Mouse (Mus musculus) forebrain, embryonic 11.5 days (tissue): ENCODE results near the gene Tmprss15. TPM values are rescaled to one million over a fixed set of nuclear protein-coding genes. Genes with fewer than 3 reads are reported as not detected.

Experiments used
- ATAC-seq: fragments of 200-750 bp; cut with Nextera tagmentation; replicated peaks from 2 replicates; pipeline ENCODE4 v1.8.0; 2017; ENCODE audit warnings: moderate TSS enrichment; ENCODE audit not compliant: low FRiP score
- DNase-seq: peaks from one replicate; pipeline ENCODE4 v3.0.0-alpha.2; 2017; ENCODE audit warnings: low spot score
- H3K27ac ChIP-seq: fragments of 300-500 bp; sonication (generic); 2 replicates; pipeline ENCODE4 v1.5.1; 2014; ENCODE audit warnings: low read depth, low read length
- H3K27me3 ChIP-seq: fragments of 300-500 bp; sonication (generic); 2 replicates; pipeline ENCODE4 v1.6.1; 2014; ENCODE audit warnings: mild to moderate bottlenecking, low read length, mixed read lengths; ENCODE audit not compliant: control insufficient read depth, insufficient read depth
- H3K36me3 ChIP-seq: fragments of 300-500 bp; sonication (generic); 2 replicates; pipeline ENCODE4 v1.6.1; 2014; ENCODE audit warnings: mild to moderate bottlenecking, low read length, moderate library complexity, mixed read lengths; ENCODE audit not compliant: control insufficient read depth, insufficient read depth
- H3K4me1 ChIP-seq: fragments of 300-500 bp; sonication (generic); replicated peaks from 2 replicates; pipeline ENCODE4 v1.6.1; 2014; ENCODE audit warnings: low read length, mixed read lengths; ENCODE audit not compliant: control insufficient read depth, insufficient read depth
- H3K4me2 ChIP-seq: fragments of 300-500 bp; sonication (generic); 2 replicates; pipeline ENCODE4 v1.6.1; 2014; ENCODE audit warnings: low read depth, mild to moderate bottlenecking, low read length, moderate library complexity, mixed read lengths; ENCODE audit not compliant: severe bottlenecking
- H3K4me3 ChIP-seq: fragments of 300-500 bp; sonication (generic); 2 replicates; pipeline ENCODE4 v1.5.1; 2014; ENCODE audit warnings: low read depth, low read length
- H3K9ac ChIP-seq: fragments of 300-500 bp; sonication (generic); 2 replicates; pipeline ENCODE4 v1.6.1; 2014; ENCODE audit warnings: low read length
- H3K9me3 ChIP-seq: fragments of 300-500 bp; sonication (generic); 2 replicates; pipeline ENCODE4 v1.6.1; 2016; ENCODE audit warnings: low read length, mixed read lengths; ENCODE audit not compliant: control insufficient read depth
- WGBS: fragments of 180-500 bp; shearing (Covaris S2); extraction: QIAGEN DNeasy Blood & Tissue Kit; methylation state at CpG from one replicate; pipeline ENCODE4 v1.1.7; 2014; 5-methylcytosine and 5-hydroxymethylcytosine counted together
- polyA plus RNA-seq: library from polyadenylated mRNA; unstranded; fragments of >200 nt; fragmentation: Nextera tagmentation; extraction: Ambion mirVana; gene quantifications from 2 replicates; pipeline ENCODE4 v1.2.1, GENCODE M21; 2014

Tmprss15 gene
- polyA plus RNA-seq, 1 experiment from 2014 or later, result 0.11 TPM

DNA sequence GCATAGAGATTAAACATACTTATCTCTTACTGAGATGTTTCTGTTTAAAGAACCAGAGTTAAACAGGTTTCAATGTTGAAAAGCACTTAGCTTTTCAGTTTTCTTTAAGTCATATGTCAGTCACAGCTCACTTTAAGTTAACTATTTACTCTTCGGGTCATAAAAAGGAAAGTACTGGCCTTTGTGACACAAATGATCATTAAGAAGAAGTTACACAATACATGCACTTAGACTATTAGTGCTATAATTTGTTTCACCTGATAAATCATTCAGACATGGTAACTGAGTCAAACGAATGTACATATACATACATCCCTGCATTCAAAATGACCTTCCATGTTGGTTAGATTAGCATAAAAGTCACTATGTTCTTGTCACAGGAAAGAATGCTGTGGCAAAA lies 58.3 kb downstream of the Tmprss15 start:
- no peak overlapping the region for H3K4me2 ChIP-seq
- 86% methylated on average over 2 of the region's 2 CpGs for WGBS
- no peak overlapping the region for H3K4me3 ChIP-seq
- ATAC-seq, result no peak
- H3K4me1 ChIP-seq, result no peaks in the 10 kb centered on the region
- H3K9ac ChIP-seq, result no peak overlapping the region
- H3K36me3 ChIP-seq, result no peaks in the 10 kb centered on the region
- no peak overlapping the region for H3K27ac ChIP-seq
- DNase-seq, result no peak
- H3K27me3 ChIP-seq, result no peaks in the 10 kb centered on the region
- H3K9me3 ChIP-seq, result no peaks in the 10 kb centered on the region

DNA sequence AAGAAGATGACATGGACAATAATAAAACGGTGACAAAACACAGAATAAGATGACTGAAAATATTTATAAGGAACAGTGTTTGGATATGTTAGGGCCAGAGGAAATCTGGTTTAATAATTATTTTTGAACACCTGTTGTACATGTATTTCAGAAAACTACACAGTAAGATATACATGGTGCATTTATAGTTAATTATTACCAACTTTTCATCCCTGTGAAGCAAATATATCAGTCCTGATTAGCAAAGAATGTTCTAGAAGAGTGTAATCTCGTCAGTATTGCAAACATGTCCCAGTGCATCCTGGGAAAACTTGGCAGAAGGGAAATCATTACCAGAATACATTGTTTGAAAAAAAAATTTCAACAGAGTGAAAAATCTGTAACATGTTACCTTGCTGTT lies 88.1 kb downstream of the Tmprss15 start:
- no peaks in the 10 kb centered on the region for H3K4me1 ChIP-seq
- ATAC-seq (no peak), DNase-seq (no peak)
- no peak overlapping the region for H3K9ac ChIP-seq
- H3K4me2 ChIP-seq, result no peak overlapping the region
- no peak overlapping the region for H3K27ac ChIP-seq
- H3K4me3 ChIP-seq, result no peak overlapping the region
- H3K36me3 ChIP-seq, result no peaks in the 10 kb centered on the region
- WGBS, result 80% methylated on average over 2 of the region's 2 CpGs
- no peaks in the 10 kb centered on the region for H3K27me3 ChIP-seq
- H3K9me3 ChIP-seq, result no peaks in the 10 kb centered on the region

DNA sequence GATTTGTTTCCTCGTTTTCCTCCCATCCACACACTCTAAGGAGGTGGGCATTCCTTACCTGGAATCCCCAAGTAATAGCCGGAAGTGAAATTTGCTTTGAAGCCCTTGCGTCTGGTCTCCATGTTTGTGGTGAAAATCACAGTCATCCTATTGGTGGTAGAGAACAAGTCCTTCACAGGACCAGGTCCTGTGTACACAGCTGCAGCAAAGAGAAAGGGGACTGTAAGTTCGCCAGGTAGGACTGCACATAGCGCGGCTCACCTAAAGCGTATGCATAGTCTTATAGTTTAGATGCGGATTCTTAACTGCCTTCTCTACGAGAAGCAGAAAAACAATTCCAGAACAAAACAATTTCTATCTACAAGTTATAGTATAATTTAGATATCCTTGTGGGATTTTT lies 89.2 kb downstream of the Tmprss15 start:
- no peak overlapping the region for H3K4me2 ChIP-seq
- 88% methylated on average over 9 of the region's 9 CpGs for WGBS
- ATAC-seq, result no peak
- H3K9ac ChIP-seq, result no peak overlapping the region
- DNase-seq, result no peak
- H3K4me3 ChIP-seq, result no peak overlapping the region
- no peaks in the 10 kb centered on the region for H3K4me1 ChIP-seq
- H3K27me3 ChIP-seq, result no peaks in the 10 kb centered on the region
- H3K27ac ChIP-seq, result no peak overlapping the region
- no peaks in the 10 kb centered on the region for H3K36me3 ChIP-seq
- H3K9me3 ChIP-seq, result no peaks in the 10 kb centered on the region

DNA sequence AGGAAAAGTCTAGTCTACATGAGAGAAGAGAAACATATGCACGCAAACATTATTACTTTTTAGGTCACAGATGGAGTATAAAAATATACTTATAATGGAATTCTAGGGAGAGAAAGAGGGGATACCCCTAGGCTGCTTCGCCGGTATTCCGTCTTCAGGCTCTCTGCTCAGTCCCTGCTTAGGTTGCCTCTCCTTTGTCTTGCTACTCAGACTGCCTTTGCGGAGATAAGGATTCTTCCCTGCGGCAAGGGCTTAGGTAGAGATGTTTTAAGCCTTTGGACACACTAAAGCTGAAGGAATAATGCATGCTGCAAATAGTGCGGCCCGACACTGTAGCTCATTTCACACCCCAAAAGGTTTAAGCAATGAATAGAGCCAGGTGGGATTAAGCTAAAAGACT lies 114.5 kb downstream of the Tmprss15 start:
- Histone ChIP-seq H3K9me3 (no peaks in the 10 kb centered on the region), H3K4me2 (no peak overlapping the region), H3K27me3 (no peaks in the 10 kb centered on the region), H3K4me3 (no peak overlapping the region), H3K9ac (no peak overlapping the region), H3K27ac (no peak overlapping the region), H3K36me3 (no peaks in the 10 kb centered on the region), H3K4me1 (no peaks in the 10 kb centered on the region)
- ATAC-seq, result no peak
- WGBS, result 36% methylated on average over 8 of the region's 8 CpGs
- no peak for DNase-seq

DNA sequence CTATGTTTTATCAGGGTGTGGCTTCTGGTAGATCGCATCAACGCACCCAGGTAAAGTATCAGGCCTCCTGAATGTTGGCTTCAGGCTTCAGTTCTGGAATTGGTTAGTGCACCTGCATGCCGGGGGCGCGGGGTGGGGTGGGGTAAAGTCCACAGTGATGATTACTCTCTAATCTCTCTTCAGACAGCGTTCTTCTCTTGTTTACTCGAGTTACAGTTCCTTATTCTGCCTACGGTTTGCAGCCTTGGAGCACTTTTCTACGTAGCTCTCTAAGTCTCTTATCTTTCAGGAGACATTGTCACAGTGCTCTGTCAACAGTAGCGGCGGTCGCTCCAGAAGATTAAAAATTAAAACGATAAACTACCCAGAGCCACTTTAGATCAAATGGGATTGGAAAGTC lies 116.8 kb downstream of the Tmprss15 start:
- DNase-seq, result no peak
- Histone ChIP-seq H3K9ac (no peak overlapping the region), H3K4me1 (no peaks in the 10 kb centered on the region), H3K36me3 (no peaks in the 10 kb centered on the region), H3K27ac (no peak overlapping the region), H3K9me3 (no peaks in the 10 kb centered on the region), H3K4me2 (no peak overlapping the region), H3K27me3 (no peaks in the 10 kb centered on the region), H3K4me3 (no peak overlapping the region)
- WGBS, result 92% methylated on average over 13 of the region's 13 CpGs
- no peak for ATAC-seq

DNA sequence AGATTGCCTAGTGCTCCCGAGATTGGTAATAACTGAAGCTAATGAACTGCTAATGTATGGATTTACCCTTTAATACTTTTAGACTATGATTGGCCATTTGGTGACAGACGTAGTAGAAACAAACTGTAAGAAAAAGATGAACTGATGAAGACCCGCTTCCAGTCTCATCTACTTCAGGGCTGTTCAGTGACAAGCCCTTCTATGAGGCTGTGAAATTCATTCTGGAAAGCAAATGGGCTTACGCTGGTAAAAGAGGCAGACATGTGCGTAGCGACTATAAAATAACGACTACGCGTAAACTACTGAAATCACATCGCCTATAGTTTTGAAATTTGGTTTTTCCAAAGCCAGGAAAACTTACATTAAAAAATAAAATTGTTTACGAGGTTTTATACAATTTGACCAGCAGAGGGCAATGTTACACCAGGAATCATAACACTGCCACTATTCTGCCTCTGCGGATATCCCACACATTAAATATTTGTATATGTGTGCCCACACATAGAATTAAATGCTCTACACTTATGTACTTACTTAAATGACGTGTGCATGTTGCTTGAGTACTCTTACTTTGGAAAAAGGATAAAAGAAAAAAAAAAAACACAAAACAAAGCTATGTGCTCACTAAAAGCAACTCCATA lies 121.7 kb downstream of the Tmprss15 start:
- no peak overlapping the region for H3K4me2 ChIP-seq
- no peaks in the 10 kb centered on the region for H3K27me3 ChIP-seq
- H3K9me3 ChIP-seq, result no peaks in the 10 kb centered on the region
- no peaks in the 10 kb centered on the region for H3K36me3 ChIP-seq
- no peak overlapping the region for H3K4me3 ChIP-seq
- H3K27ac ChIP-seq, result no peak overlapping the region
- 37% methylated on average over 13 of the region's 13 CpGs for WGBS
- no peaks in the 10 kb centered on the region for H3K4me1 ChIP-seq
- ATAC-seq (peak; percentile 66), DNase-seq (no peak)
- no peak overlapping the region for H3K9ac ChIP-seq

DNA sequence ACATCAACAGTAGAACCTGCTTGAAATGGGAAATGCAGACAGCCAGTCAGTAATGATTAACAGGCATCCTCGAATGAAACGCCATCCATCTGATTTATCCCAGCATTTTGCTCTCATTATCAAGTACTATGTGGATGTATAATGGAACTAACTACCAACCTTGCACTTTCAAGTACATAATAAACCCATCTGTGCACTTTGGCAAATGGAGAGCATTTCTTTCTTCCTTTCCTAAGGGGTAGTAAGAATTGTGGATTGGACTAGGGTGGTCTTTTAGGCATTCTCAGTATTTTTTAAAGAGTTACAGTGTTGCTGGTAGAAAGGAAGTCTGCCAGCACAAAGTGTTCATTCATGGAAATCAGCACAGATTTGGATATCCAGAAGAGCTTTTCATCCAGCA lies 133.5 kb downstream of the Tmprss15 start:
- H3K36me3 ChIP-seq, result no peaks in the 10 kb centered on the region
- no peak overlapping the region for H3K4me3 ChIP-seq
- H3K4me2 ChIP-seq, result no peak overlapping the region
- H3K9ac ChIP-seq, result no peak overlapping the region
- DNase-seq, result no peak
- H3K27me3 ChIP-seq, result no peaks in the 10 kb centered on the region
- no peaks in the 10 kb centered on the region for H3K4me1 ChIP-seq
- no peaks in the 10 kb centered on the region for H3K9me3 ChIP-seq
- WGBS, result 80% methylated on average over 2 of the region's 2 CpGs
- no peak overlapping the region for H3K27ac ChIP-seq
- no peak for ATAC-seq

DNA sequence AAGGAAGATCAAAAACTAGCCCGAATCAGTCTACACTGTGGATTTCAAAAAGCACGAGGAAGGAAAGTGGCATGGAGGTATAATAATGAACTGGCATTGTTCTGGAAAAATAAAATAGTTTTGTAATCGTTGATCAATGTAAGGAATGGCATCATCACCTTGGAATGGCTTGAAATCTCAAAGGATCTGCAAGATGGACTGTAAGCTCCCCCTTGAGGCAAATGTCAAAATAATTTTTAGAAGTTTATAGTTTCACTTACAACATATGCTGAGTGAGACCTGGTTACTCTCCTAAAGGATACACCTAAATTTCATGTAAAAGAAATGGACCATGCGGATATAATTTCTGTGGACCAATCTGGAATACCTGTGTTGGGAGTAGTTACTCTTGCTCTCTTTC lies 140.5 kb downstream of the Tmprss15 start:
- WGBS, result 85% methylated on average over 4 of the region's 4 CpGs
- no peak overlapping the region for H3K4me2 ChIP-seq
- no peak overlapping the region for H3K9ac ChIP-seq
- no peak overlapping the region for H3K27ac ChIP-seq
- DNase-seq, result no peak
- no peaks in the 10 kb centered on the region for H3K27me3 ChIP-seq
- no peaks in the 10 kb centered on the region for H3K36me3 ChIP-seq
- H3K4me3 ChIP-seq, result no peak overlapping the region
- no peak for ATAC-seq
- H3K9me3 ChIP-seq, result no peaks in the 10 kb centered on the region
- H3K4me1 ChIP-seq, result no peaks in the 10 kb centered on the region

DNA sequence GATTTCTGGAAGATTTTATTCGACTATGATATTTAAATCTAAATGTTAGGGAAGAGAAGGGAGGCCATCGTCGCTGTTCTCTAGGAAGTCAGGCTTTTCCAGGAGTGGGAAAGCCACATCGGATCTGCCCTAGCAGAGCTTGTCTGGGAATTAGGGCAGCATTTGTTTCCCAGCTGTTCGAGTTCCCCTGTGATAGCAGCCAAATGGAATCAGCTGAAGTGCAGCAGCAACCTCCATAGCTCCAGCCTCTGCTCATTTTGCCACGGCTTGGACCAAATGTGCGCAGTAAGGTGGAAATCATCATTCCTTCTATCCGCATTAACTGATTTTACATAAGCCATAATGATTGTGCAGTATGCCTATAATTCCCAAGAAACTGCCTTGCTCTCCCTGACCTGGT lies 153.1 kb downstream of the Tmprss15 start:
- Histone ChIP-seq H3K27me3 (no peaks in the 10 kb centered on the region), H3K9ac (no peak overlapping the region), H3K4me2 (no peak overlapping the region), H3K27ac (no peak overlapping the region), H3K36me3 (no peaks in the 10 kb centered on the region), H3K4me1 (no peaks in the 10 kb centered on the region), H3K4me3 (no peak overlapping the region), H3K9me3 (no peaks in the 10 kb centered on the region)
- DNase-seq (no peak), ATAC-seq (no peak)
- 84% methylated on average over 8 of the region's 8 CpGs for WGBS
